In genomic region chr3:109341631-109342030, GRCm38 (mm10) we compare ENCODE assay signal across 9 mouse cellular contexts. TPM values are rescaled to one million over a fixed set of nuclear protein-coding genes. Genes with fewer than 3 reads are reported as not detected.
DNase-seq lines count a peak whose midpoint lies in the region; ATAC-seq lines count a peak whose summit lies in the region.
"Had no signal": no experiment of that assay in that cellular context is flagged by ENCODE, and none has a peak within 500 bp of the region (broad histone marks: within the 10 kb centered on the region; RNA-seq: fewer than 3 reads in every experiment).

No protein-coding gene starts in this region.

- H3K9me3 ChIP-seq in forebrain, embryonic 10.5 days: no peaks in the 10 kb centered on the region
- H3K9me3 ChIP-seq in limb, embryonic 13.5 days: no peaks in the 10 kb centered on the region
- no peaks in the 10 kb centered on the region for H3K9me3 ChIP-seq in midbrain, embryonic 12.5 days
- no peaks in the 10 kb centered on the region for H3K9me3 ChIP-seq in stomach, embryonic 16.5 days (replicated peaks; ENCODE audit: control insufficient read depth, low read length)

- peak overlapping the region; percentile 92 for H3K4me2 ChIP-seq in limb, embryonic 13.5 days (replicated peaks)
- H3K4me2 ChIP-seq in midbrain, embryonic 12.5 days (replicated peaks): peak overlapping the region; percentile 74
- peak overlapping the region; percentile 90 for H3K4me2 ChIP-seq in stomach, embryonic 16.5 days (ENCODE audit: low read depth, low read length)

- WGBS in forebrain, embryonic 10.5 days: 3% methylated on average over 8 of the region's 8 CpGs
- WGBS in limb, embryonic 13.5 days: 2% methylated on average over 8 of the region's 8 CpGs
- 4% methylated on average over 8 of the region's 8 CpGs for WGBS in midbrain, embryonic 12.5 days
- WGBS in stomach, embryonic 16.5 days: 3% methylated on average over 8 of the region's 8 CpGs

- H3K4me1 ChIP-seq in forebrain, embryonic 10.5 days: peaks cover 18% of the 10 kb centered on the region
- H3K4me1 ChIP-seq in limb, embryonic 13.5 days: peaks cover 13% of the 10 kb centered on the region
- H3K4me1 ChIP-seq in midbrain, embryonic 12.5 days: peaks cover 2% of the 10 kb centered on the region; the same call in 1 of the 2 replicates
- peaks cover 10% of the 10 kb centered on the region for H3K4me1 ChIP-seq in stomach, embryonic 16.5 days (ENCODE audit: control insufficient read depth, insufficient read depth, low read length)

- 0 out of 2 replicates have a peak overlapping the region, but pooled peaks have one; percentile 90 for H3K27ac ChIP-seq in forebrain, embryonic 10.5 days
- H3K27ac ChIP-seq in limb, embryonic 13.5 days: no peak overlapping the region
- H3K27ac ChIP-seq in midbrain, embryonic 12.5 days (replicated peaks): no peak overlapping the region
- no peak overlapping the region for H3K27ac ChIP-seq in stomach, embryonic 16.5 days (ENCODE audit: low read length)

- peak; percentile 68 to 75 for ATAC-seq in hematopoietic stem cell, adult 5-6 weeks (replicated peaks in 1 of 2; ENCODE audit: insufficient read depth in 1 of 2, low FRiP score in 2 of 2, low TSS enrichment in 1 of 2, low read depth in 1 of 2, poor library complexity in 2 of 2, severe bottlenecking in 2 of 2)
- ATAC-seq in limb, embryonic 13.5 days (ENCODE audit: low FRiP score, low read depth): no peak
- ATAC-seq in midbrain, embryonic 12.5 days (ENCODE audit: low FRiP score, low read depth): no peak
- ATAC-seq in stomach, embryonic 16.5 days (ENCODE audit: insufficient read depth, low FRiP score): no peak

- H3K9ac ChIP-seq in limb, embryonic 13.5 days: peak overlapping the region; percentile 74; the same call in 1 of the 2 replicates
- peak overlapping the region; percentile 85 for H3K9ac ChIP-seq in midbrain, embryonic 12.5 days (replicated peaks)
- peak overlapping the region; percentile 38 for H3K9ac ChIP-seq in stomach, embryonic 16.5 days (ENCODE audit: low read length)

- no peaks in the 10 kb centered on the region for H3K36me3 ChIP-seq in forebrain, embryonic 10.5 days (replicated peaks)
- H3K36me3 ChIP-seq in limb, embryonic 13.5 days: no peaks in the 10 kb centered on the region
- no peaks in the 10 kb centered on the region for H3K36me3 ChIP-seq in midbrain, embryonic 12.5 days
- H3K36me3 ChIP-seq in stomach, embryonic 16.5 days (ENCODE audit: control insufficient read depth, insufficient read depth, low read length): no peaks in the 10 kb centered on the region

- H3K27me3 ChIP-seq in forebrain, embryonic 10.5 days (ENCODE audit: poor library complexity, severe bottlenecking): peaks cover 30% of the 10 kb centered on the region
- H3K27me3 ChIP-seq in limb, embryonic 13.5 days: peaks cover 14% of the 10 kb centered on the region
- 0 out of 2 replicates have a peak, but pooled peaks cover 5% of the 10 kb centered on the region for H3K27me3 ChIP-seq in midbrain, embryonic 12.5 days
- H3K27me3 ChIP-seq in stomach, embryonic 16.5 days (ENCODE audit: control insufficient read depth, insufficient read depth, low read length): no peaks in the 10 kb centered on the region

- peak overlapping the region; percentile 82 for H3K4me3 ChIP-seq in forebrain, embryonic 10.5 days
- H3K4me3 ChIP-seq in limb, embryonic 13.5 days: peak overlapping the region; percentile 79
- H3K4me3 ChIP-seq in midbrain, embryonic 12.5 days: peak overlapping the region; percentile 77
- H3K4me3 ChIP-seq in stomach, embryonic 16.5 days (replicated peaks; ENCODE audit: low read length): peak overlapping the region; percentile 71

- peak; percentile 56 for DNase-seq in 3T3-L1 (ENCODE audit: low read depth, low spot score)
- DNase-seq in Muller cell, postnatal 12 days (ENCODE audit: inconsistent ontology term): peak; percentile 55
- peak; percentile 23 for DNase-seq in forebrain, embryonic 10.5 days (ENCODE audit: extremely low spot score, low spot score)
- no peak for DNase-seq in left cerebral cortex, adult 9 months (ENCODE audit: low spot score in 2 of 2)

RNA-seq across cellular contexts. Expression of gene Vav3, which starts 1.2 kb away (rescaled TPM):
- polyA plus RNA-seq in forebrain, embryonic 10.5 days (2016; fragmentation: Nextera tagmentation; extraction: Ambion mirVana): 4.1 and 4.7 TPM in 2 replicates
- 71.3 and 132 TPM in 2 replicates for total RNA-seq in hematopoietic stem cell, adult 5-6 weeks (2017)
- 11.6 and 13.2 TPM in 2 replicates for polyA plus RNA-seq in limb, embryonic 13.5 days (2015; fragmentation: Nextera tagmentation; extraction: Ambion mirVana)
- 27.4 and 35.0 TPM in 2 replicates for polyA plus RNA-seq in midbrain, embryonic 12.5 days (2016; fragmentation: Nextera tagmentation; extraction: Ambion mirVana)
- 20.5 and 27.0 TPM in 2 replicates for polyA plus RNA-seq in stomach, embryonic 16.5 days (2015; fragmentation: Nextera tagmentation; extraction: Ambion mirVana)
- polyA plus RNA-seq: erythroblast, embryonic 14.5 days had no signal

Comparison
In these comparisons a context has a peak if more than half of its experiments do, and no peak if none do; other contexts are left out.
1. DNase-seq: peak in 3T3-L1 (single experiment), Muller cell, postnatal 12 days (single experiment) and forebrain, embryonic 10.5 days (single experiment); none in left cerebral cortex, adult 9 months (0 of 2).
2. ATAC-seq: peak in hematopoietic stem cell, adult 5-6 weeks (2 of 2); none in limb, embryonic 13.5 days (single experiment), midbrain, embryonic 12.5 days (single experiment) and stomach, embryonic 16.5 days (single experiment).
3. Peak in every context shown above with its lines, with median percentiles within 50 percentile points of each other: H3K4me3 ChIP-seq, H3K4me2 ChIP-seq and H3K9ac ChIP-seq.